Mouse (Mus musculus) CH12.LX (cell line): ENCODE data around the gene Slc22a5.

Experiments
- BHLHE40 ChIP-seq: IDR thresholded peaks from 2 replicates; pipeline ENCODE4 v1.6.1; 2011; ENCODE audit warnings: mild to moderate bottlenecking, low read depth, low read length, improper control_type of control experiment
- CHD1 ChIP-seq: IDR thresholded peaks from 2 replicates; pipeline ENCODE4 v1.6.1; 2012; ENCODE audit warnings: low read depth, low read length, improper control_type of control experiment, inconsistent platforms
- CTCF ChIP-seq, 2 experiments: IDR thresholded peaks in 1 of 2; conservative IDR thresholded peaks in 1 of 2; 2 replicates each; pipeline ENCODE4 v1.5.1; 2011 to 2012; ENCODE audit warnings: low read depth in 2 of 2, low read length in 2 of 2, improper control_type of control experiment in 1 of 2, inconsistent platforms in 1 of 2, mild to moderate bottlenecking in 1 of 2, moderate library complexity in 1 of 2
- EP300 ChIP-seq: IDR thresholded peaks from 2 replicates; pipeline ENCODE4 v1.6.1; 2011; ENCODE audit warnings: low read length, improper control_type of control experiment
- MAX ChIP-seq: IDR thresholded peaks from 2 replicates; pipeline ENCODE4 v1.6.1; 2011; ENCODE audit warnings: low read length, improper control_type of control experiment
- MEF2A ChIP-seq: IDR thresholded peaks from 2 replicates; pipeline ENCODE4 v1.6.1; 2014; ENCODE audit warnings: low read depth, mild to moderate bottlenecking, inconsistent platforms, low read length, improper control_type of control experiment, borderline replicate concordance
- MXI1 ChIP-seq: IDR thresholded peaks from 2 replicates; pipeline ENCODE4 v1.6.1; 2011; ENCODE audit warnings: mild to moderate bottlenecking, low read depth, low read length, improper control_type of control experiment
- NRF1 ChIP-seq: IDR thresholded peaks from 2 replicates; pipeline ENCODE4 v1.6.1; 2014; ENCODE audit warnings: low read depth, mild to moderate bottlenecking, inconsistent platforms, low read length, improper control_type of control experiment, moderate library complexity
- RCOR1 ChIP-seq: conservative IDR thresholded peaks from 2 replicates; pipeline ENCODE4 v1.6.1; 2012; ENCODE audit warnings: low read depth, mild to moderate bottlenecking, inconsistent platforms, low read length, improper control_type of control experiment
- USF1 ChIP-seq: IDR thresholded peaks from 2 replicates; pipeline ENCODE4 v1.6.1; 2014; ENCODE audit warnings: low read depth, mild to moderate bottlenecking, inconsistent platforms, low read length, improper control_type of control experiment

DNA sequence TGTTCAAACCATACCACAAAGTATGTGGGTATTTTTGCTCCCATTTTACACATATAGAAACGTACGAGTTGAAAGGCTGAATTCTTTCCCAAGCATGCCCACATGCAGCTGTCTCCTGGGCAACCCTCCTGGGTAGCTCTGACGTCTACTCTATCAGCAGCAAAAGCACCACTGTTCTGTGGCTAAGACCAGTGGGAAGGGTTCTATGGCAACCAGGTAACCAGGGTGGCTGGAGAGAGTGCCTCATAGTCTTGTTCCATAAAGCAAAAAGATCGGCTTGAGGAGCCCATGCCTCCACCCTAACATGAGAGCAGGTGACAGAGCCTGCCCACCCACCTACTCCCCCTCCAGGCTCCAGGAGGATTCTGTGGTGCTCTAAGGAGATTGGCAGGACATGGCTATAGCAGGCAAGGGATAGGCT lies 49.3 kb downstream of the Slc22a5 start:
- TF ChIP-seq MAX (no peak), EP300 (no peak), BHLHE40 (no peak), CTCF (conservative IDR thresholded peaks at IDR 0.05 in 1 of 2, IDR thresholded peaks at IDR 0.05 in 1 of 2; ENCODE audit: low read depth in 2 of 2, low read length in 2 of 2) (no peak), NRF1 (no peak), CHD1 (no peak), MEF2A (no peak), USF1 (no peak), MXI1 (no peak), RCOR1 (no peak)
